Mouse (Mus musculus) hindbrain, postnatal 0 days (tissue): ENCODE data around the gene Gm2075. TPM values are rescaled to one million over a fixed set of nuclear protein-coding genes. Genes with fewer than 3 reads are reported as not detected.

Experiments
- polyA plus RNA-seq: library from polyadenylated mRNA; unstranded; fragments of >200 nt; fragmentation: Nextera tagmentation; extraction: Ambion mirVana; gene quantifications from 2 replicates; pipeline ENCODE4 v1.2.1, GENCODE M21; 2015
- total RNA-seq: library from RNA; depleted of rRNA; stranded (reverse); fragments of >200 nt; gene quantifications from 2 replicates; pipeline ENCODE4 v1.2.3, GENCODE M21; 2014; rRNA removed

Gene Gm2075
- total and polyA plus RNA-seq, 2 experiments from 2014 or later: not detected

Other genes with a start within 250 kb of the Gm2075 start
- not detected in 2 replicates for gene Gm21319, start 236.1 kb upstream of the Gm2075 start, total RNA-seq
- not detected in 2 replicates for gene Gm21319, start 236.1 kb upstream of the Gm2075 start, polyA plus RNA-seq
- not detected in 2 replicates for gene Gm21936, start 216.3 kb upstream of the Gm2075 start, total RNA-seq
- not detected in 2 replicates for gene Gm21936, start 216.3 kb upstream of the Gm2075 start, polyA plus RNA-seq
- not detected in 2 replicates for gene BB287469, start 195.3 kb upstream of the Gm2075 start, total RNA-seq
- not detected in 2 replicates for gene BB287469, start 195.3 kb upstream of the Gm2075 start, polyA plus RNA-seq
- gene Gm2001, start 169.5 kb upstream of the Gm2075 start, total RNA-seq: not detected in 2 replicates
- not detected in 2 replicates for gene Gm2001, start 169.5 kb upstream of the Gm2075 start, polyA plus RNA-seq
- gene Gm2016, start 137.8 kb upstream of the Gm2075 start, total RNA-seq: not detected in 2 replicates
- not detected in 2 replicates for gene Gm2016, start 137.8 kb upstream of the Gm2075 start, polyA plus RNA-seq
- gene Gm2022, start 116.5 kb upstream of the Gm2075 start, total RNA-seq: not detected in 2 replicates
- gene Gm2022, start 116.5 kb upstream of the Gm2075 start, polyA plus RNA-seq: not detected in 2 replicates
- gene Gm2035, start 92.0 kb upstream of the Gm2075 start, total RNA-seq: not detected in 2 replicates
- gene Gm2035, start 92.0 kb upstream of the Gm2075 start, polyA plus RNA-seq: not detected in 2 replicates
- not detected in 2 replicates for gene Gm2042, start 57.8 kb upstream of the Gm2075 start, total RNA-seq
- not detected in 2 replicates for gene Gm2042, start 57.8 kb upstream of the Gm2075 start, polyA plus RNA-seq
- gene Gm6803, start 6.9 kb downstream of the Gm2075 start, total RNA-seq: not detected in 2 replicates
- gene Gm6803, start 6.9 kb downstream of the Gm2075 start, polyA plus RNA-seq: not detected in 2 replicates
- gene Gm2056, start 15.2 kb downstream of the Gm2075 start, total RNA-seq: not detected in 2 replicates
- not detected in 2 replicates for gene Gm2056, start 15.2 kb downstream of the Gm2075 start, polyA plus RNA-seq
- gene Gm16368, start 71.8 kb downstream of the Gm2075 start, total RNA-seq: not detected in 2 replicates
- not detected in 2 replicates for gene Gm16368, start 71.8 kb downstream of the Gm2075 start, polyA plus RNA-seq
- not detected in 2 replicates for gene Gm10436, start 170.3 kb downstream of the Gm2075 start, total RNA-seq
- gene Gm10436, start 170.3 kb downstream of the Gm2075 start, polyA plus RNA-seq: not detected in 2 replicates
- gene Gm8332, start 238.3 kb downstream of the Gm2075 start, total RNA-seq: not detected in 2 replicates
- gene Gm8332, start 238.3 kb downstream of the Gm2075 start, polyA plus RNA-seq: not detected in 2 replicates